Mouse (Mus musculus): ENCODE data around the gene Dchs2. TPM values are rescaled to one million over a fixed set of nuclear protein-coding genes. Genes with fewer than 3 reads are reported as not detected.

Dchs2 gene
- polyA plus RNA-seq, 1 experiment from 2014 or later = 1.1 TPM

DNA sequence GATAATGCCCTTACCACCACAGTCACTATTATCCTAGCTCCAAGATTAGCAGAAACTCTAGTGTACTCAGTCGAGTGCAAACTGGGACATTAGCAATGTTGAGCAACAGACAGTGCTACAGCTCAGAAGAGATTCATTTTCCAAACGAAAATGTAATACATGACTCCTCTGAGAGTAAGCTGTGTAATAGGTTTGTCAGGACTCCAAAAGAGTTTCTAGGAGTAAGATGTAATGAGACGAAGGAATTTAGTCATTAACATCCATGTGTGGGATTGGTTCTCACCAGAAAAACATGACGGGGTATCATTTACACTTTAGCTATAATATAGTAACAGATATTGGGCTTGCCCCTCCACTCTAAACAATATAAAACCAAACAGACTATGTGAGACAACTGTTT is 90.3 kb downstream of the Dchs2 start:
- WGBS = 90% methylated on average over 4 of the region's 4 CpGs

DNA sequence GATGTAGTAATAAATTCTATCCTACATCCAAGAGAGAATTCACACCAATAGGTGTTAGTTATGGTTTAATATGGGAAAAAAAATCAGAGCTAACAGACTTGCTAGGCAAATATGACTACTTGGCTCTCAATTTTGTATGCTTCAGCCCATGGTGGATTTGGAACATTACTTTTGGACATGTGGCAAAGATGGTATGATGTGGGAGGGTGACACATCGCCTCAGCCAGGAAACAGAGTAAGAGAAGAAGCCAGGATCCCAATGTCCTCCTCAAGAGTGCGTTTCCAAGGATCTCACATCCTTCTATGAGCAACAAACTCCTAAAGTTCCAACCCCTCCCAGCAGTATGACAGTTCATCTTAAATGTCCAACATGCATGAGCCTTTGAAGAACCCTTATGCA is 92.4 kb downstream of the Dchs2 start:
- Histone ChIP-seq H3K36me3 (no peaks in the 10 kb centered on the region), H3K4me2 (replicated peaks) (no peak overlapping the region), H3K27ac (no peak overlapping the region), H3K4me3 (no peak overlapping the region), H3K4me1 (no peaks in the 10 kb centered on the region), H3K9ac (no peak overlapping the region), H3K27me3 (replicated peaks) (no peaks in the 10 kb centered on the region), H3K9me3 (no peaks in the 10 kb centered on the region)
- ATAC-seq (ENCODE audit: low FRiP score, low read depth) = no peak
- 95% methylated on average over 2 of the region's 2 CpGs for WGBS

More for the DNA sequence above, 90.3 kb downstream of the Dchs2 start:
- H3K9ac ChIP-seq = no peak overlapping the region
- H3K27me3 ChIP-seq (replicated peaks) = no peaks in the 10 kb centered on the region
- H3K4me2 ChIP-seq (replicated peaks) = no peak overlapping the region
- no peaks in the 10 kb centered on the region for H3K9me3 ChIP-seq
- no peak overlapping the region for H3K27ac ChIP-seq
- no peak for ATAC-seq (ENCODE audit: low FRiP score, low read depth)
- H3K4me1 ChIP-seq = no peaks in the 10 kb centered on the region
- no peak overlapping the region for H3K4me3 ChIP-seq
- no peaks in the 10 kb centered on the region for H3K36me3 ChIP-seq

DNA sequence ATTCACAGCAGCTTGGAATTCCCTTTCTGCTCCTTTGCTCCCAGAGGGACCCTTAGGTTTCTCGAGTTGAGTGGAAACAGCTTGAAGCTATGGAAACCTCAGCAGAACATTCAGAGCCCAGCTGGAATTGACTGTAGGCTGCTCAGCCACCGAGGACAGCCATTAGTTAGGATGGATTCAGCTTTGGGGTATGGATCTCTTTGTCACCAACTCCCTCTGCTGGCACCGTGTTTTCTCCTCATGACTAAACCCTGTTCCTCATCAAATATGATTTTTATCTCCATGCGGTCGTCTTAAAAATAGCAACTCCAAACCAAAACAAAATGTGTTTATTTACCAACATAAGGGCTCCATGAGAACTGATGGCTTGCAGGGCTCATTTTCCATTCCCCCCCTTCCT is 94.4 kb downstream of the Dchs2 start:
- Histone ChIP-seq H3K4me2 (replicated peaks) (no peak overlapping the region), H3K9me3 (no peaks in the 10 kb centered on the region), H3K4me3 (no peak overlapping the region), H3K36me3 (no peaks in the 10 kb centered on the region), H3K4me1 (no peaks in the 10 kb centered on the region), H3K9ac (no peak overlapping the region), H3K27ac (no peak overlapping the region), H3K27me3 (replicated peaks) (no peaks in the 10 kb centered on the region)
- no peak for ATAC-seq (ENCODE audit: low FRiP score, low read depth)
- 58% methylated on average over 5 of the region's 5 CpGs for WGBS

DNA sequence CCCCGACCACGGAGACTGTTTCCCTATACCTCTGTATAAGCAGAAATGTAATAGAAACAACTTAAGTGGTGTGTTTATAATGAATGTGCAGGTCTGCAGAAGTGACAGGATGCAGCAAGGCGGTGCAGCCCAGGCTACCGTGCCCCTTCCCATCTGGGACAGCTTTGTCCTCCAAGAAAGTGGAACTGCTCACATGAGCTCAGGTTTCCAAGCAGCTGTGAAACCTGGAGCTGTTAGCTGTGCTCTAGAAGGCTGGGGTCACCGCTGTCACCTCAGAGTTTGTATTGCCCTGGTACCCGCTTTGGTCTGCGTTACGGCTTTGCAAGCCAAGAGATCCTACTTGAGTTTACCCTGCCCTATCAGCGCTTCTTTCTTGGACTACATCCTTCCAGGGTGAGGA is 100.6 kb downstream of the Dchs2 start:
- Histone ChIP-seq H3K4me2 (replicated peaks) (no peak overlapping the region), H3K4me1 (no peaks in the 10 kb centered on the region), H3K27ac (no peak overlapping the region), H3K9me3 (no peaks in the 10 kb centered on the region), H3K27me3 (replicated peaks) (no peaks in the 10 kb centered on the region), H3K4me3 (no peak overlapping the region), H3K36me3 (no peaks in the 10 kb centered on the region), H3K9ac (no peak overlapping the region)
- no peak for ATAC-seq (ENCODE audit: low FRiP score, low read depth)
- 74% methylated on average over 9 of the region's 9 CpGs for WGBS

DNA sequence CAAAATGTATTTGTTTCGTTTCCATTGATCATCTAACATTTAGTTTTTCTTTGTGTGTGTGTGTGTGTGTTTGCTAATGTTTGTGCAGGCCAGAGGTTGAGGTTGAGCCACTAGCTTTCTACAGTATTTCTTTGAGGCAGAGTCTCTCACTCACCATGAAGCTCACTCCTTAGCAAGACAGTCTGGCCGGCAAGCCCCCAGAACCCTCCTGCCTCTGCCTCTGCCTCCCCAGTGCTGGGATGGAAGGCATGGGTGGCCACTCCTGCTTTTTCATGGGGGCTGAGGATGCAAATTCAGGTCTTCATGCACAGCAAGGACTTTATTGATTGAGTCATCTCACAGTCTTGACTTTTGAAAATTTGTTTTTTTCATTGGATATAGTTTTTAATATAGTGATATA is 102.6 kb downstream of the Dchs2 start:
- no peaks in the 10 kb centered on the region for H3K4me1 ChIP-seq
- ATAC-seq (ENCODE audit: low FRiP score, low read depth) = no peak
- 92% methylated on average over 2 of the region's 2 CpGs for WGBS

DNA sequence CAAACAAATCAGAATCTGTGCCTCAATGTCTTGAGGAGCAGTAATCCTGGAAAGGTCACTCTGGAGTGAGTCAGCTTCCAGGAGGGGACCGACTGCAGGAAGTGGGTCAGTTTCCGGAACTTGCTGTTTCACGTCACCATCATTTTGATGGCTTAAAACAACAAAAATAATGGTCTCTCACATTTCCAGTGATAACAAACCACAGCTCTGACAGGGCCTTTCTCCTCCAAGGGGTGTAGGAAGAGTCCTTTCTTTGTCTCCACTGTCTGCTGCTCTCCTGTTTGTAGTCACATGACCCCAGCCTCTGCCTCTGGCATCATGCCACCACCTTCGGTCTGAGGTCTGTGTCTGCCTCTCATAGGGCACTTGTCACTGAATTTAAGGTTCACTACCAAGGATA is 106.7 kb downstream of the Dchs2 start:
- no peak for ATAC-seq (ENCODE audit: low FRiP score, low read depth)
- no peak overlapping the region for H3K9ac ChIP-seq
- H3K4me2 ChIP-seq (replicated peaks) = no peak overlapping the region
- no peak overlapping the region for H3K4me3 ChIP-seq
- WGBS = 73% methylated on average over 4 of the region's 4 CpGs
- H3K4me1 ChIP-seq = no peaks in the 10 kb centered on the region
- no peaks in the 10 kb centered on the region for H3K9me3 ChIP-seq
- no peaks in the 10 kb centered on the region for H3K27me3 ChIP-seq (replicated peaks)
- no peaks in the 10 kb centered on the region for H3K36me3 ChIP-seq
- H3K27ac ChIP-seq = no peak overlapping the region

More for the DNA sequence above, 102.6 kb downstream of the Dchs2 start:
- H3K4me3 ChIP-seq = no peak overlapping the region
- no peak overlapping the region for H3K9ac ChIP-seq
- H3K27me3 ChIP-seq (replicated peaks) = no peaks in the 10 kb centered on the region
- no peak overlapping the region for H3K27ac ChIP-seq
- no peak overlapping the region for H3K4me2 ChIP-seq (replicated peaks)
- H3K9me3 ChIP-seq = no peaks in the 10 kb centered on the region
- H3K36me3 ChIP-seq = no peaks in the 10 kb centered on the region

DNA sequence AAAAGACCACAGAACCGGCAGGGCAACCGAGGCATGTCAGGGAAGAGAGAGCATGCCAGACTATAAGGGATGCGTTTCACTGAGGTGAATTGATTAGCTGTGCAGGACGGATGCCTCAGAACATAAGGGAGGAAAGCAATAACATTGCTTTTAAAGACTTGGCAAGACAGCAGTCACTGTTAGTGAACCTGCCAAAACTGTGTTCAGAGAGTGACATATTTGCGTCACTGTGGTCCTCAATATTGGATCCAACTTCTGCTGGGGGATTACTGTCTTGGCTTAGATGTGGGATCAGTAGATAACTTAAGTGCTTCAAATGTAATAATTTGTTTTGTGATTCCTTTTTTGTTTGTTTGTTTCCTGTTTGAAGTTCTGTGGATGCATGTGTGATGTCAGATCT is 107.3 kb downstream of the Dchs2 start:
- Histone ChIP-seq H3K9me3 (no peaks in the 10 kb centered on the region), H3K4me2 (replicated peaks) (no peak overlapping the region), H3K4me3 (no peak overlapping the region), H3K4me1 (no peaks in the 10 kb centered on the region), H3K9ac (no peak overlapping the region), H3K27ac (no peak overlapping the region), H3K27me3 (replicated peaks) (no peaks in the 10 kb centered on the region), H3K36me3 (no peaks in the 10 kb centered on the region)
- no peak for ATAC-seq (ENCODE audit: low FRiP score, low read depth)
- 87% methylated on average over 5 of the region's 5 CpGs for WGBS

DNA sequence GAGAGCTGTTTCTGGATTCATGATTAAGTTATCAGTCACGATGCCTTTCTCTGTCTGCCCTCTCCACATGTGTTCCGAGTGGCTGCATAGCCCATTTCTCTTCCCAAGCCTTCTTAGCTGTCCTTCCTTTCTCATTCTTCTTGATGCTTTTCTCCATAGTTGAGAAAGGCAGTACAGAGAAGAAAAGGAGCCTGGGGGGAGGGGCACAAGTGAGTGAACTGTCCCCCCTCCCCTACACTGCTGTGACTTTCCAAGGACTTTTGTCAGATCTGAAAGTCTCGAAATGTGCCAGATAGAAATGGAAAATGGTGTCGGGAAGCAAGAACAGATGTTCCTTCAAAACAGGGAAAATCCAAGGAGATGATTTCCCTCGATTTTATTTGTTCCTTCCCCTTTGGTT is 118.8 kb downstream of the Dchs2 start:
- Histone ChIP-seq H3K27ac (no peak overlapping the region), H3K27me3 (replicated peaks) (no peaks in the 10 kb centered on the region), H3K4me3 (no peak overlapping the region), H3K9me3 (no peaks in the 10 kb centered on the region), H3K4me1 (no peaks in the 10 kb centered on the region), H3K36me3 (no peaks in the 10 kb centered on the region), H3K9ac (no peak overlapping the region), H3K4me2 (replicated peaks) (no peak overlapping the region)
- ATAC-seq (ENCODE audit: low FRiP score, low read depth) = no peak
- 71% methylated on average over 5 of the region's 5 CpGs for WGBS

DNA sequence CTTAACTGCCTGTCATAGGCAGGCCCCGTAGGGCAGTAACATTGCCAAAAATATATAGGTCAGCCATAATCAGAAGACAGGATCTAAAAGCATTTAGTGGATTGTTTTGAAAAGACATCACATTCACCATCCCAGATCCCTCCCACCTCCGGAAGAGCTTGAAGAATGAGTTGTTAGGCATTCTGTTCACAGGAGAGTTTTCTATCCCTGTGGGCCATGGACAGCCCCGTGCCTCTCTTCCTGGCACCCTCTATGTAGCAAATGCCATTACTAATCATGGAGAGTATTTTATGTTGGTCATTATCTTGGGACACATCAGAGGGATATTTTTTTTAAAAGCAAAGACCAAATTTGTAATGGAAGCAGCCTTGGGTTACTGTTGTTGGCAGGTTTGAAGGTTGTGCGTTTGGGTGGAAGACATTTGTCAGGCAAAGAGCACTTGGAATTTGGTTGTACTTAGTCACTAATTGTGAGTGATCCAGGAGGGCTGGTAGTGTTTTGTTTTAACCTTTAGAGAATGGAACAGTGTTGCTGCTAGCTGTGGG is 122.3 kb downstream of the Dchs2 start:
- ATAC-seq (ENCODE audit: low FRiP score, low read depth) = no peak
- Histone ChIP-seq H3K36me3 (no peaks in the 10 kb centered on the region), H3K4me3 (no peak overlapping the region), H3K27me3 (replicated peaks) (no peaks in the 10 kb centered on the region), H3K4me1 (no peaks in the 10 kb centered on the region), H3K9ac (no peak overlapping the region), H3K9me3 (no peaks in the 10 kb centered on the region), H3K4me2 (replicated peaks) (no peak overlapping the region), H3K27ac (no peak overlapping the region)
- WGBS = 88% methylated on average over 4 of the region's 4 CpGs

DNA sequence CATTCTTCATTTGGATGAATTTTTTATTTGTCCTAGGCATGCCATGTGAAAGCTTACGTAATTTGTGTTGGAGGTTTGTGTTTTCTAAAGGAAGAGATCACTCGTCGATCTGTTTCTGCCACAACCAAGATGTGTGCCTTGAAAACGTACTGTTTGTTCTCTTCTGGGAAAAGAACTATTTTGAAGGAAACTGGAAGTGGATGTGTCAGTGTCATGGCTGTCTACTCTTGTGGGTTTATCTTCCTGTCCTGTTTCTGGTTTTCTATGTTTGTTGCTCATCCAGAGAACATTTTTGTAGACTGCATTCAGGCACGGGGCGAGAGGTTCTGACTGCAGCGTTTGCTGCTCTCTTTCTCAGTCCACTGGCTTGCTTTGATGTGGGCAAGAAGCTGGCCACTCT is 124.2 kb downstream of the Dchs2 start:
- Histone ChIP-seq H3K4me1 (no peaks in the 10 kb centered on the region), H3K36me3 (no peaks in the 10 kb centered on the region), H3K9ac (no peak overlapping the region), H3K4me2 (replicated peaks) (no peak overlapping the region), H3K9me3 (no peaks in the 10 kb centered on the region), H3K4me3 (no peak overlapping the region), H3K27me3 (replicated peaks) (no peaks in the 10 kb centered on the region), H3K27ac (no peak overlapping the region)
- ATAC-seq (ENCODE audit: low FRiP score, low read depth) = no peak
- WGBS = 86% methylated on average over 7 of the region's 7 CpGs

DNA sequence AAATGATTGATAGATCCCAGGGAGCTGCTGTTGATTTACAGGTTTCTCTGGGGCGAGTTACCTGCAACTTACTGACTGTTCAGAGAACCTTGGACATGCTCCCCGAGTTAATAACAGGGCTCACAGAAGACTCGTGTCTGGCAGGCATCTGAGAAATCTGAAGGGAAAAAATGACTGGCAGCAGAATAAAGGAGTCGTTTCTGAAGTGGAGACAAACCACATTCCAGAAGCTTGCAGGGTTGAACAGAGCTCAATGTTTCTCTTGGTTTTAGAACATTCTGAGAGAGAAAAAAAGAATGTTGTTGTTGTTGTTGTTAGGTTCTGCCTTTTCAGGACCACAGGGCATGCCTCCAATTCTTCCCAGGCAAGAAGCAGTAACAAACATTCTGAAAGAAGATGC is 131.7 kb downstream of the Dchs2 start:
- Histone ChIP-seq H3K9ac (no peak overlapping the region), H3K27me3 (replicated peaks) (no peaks in the 10 kb centered on the region), H3K9me3 (no peaks in the 10 kb centered on the region), H3K4me3 (no peak overlapping the region), H3K4me1 (no peaks in the 10 kb centered on the region), H3K4me2 (replicated peaks) (no peak overlapping the region), H3K27ac (no peak overlapping the region), H3K36me3 (no peaks in the 10 kb centered on the region)
- WGBS = 78% methylated on average over 4 of the region's 4 CpGs
- ATAC-seq (ENCODE audit: low FRiP score, low read depth) = no peak

DNA sequence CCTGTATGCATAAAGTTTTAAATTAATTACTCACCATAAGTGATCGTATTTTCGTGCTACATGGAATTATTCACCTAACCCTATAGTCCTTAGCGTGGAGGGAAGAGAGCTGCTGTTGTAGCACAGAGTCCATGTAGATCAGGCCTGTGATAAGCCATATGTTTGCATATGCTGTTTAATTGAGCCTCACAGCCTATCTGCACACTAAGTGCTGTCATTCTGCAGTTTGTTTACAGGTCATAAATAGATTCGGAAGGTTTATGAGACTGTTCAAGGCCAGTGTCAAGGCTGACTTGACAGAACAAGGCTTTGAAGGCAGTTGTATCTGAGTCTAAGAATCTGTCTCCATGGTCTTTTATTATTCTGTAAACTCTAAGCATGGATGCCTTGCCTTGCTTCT is 138.3 kb downstream of the Dchs2 start:
- H3K9me3 ChIP-seq = no peaks in the 10 kb centered on the region
- H3K9ac ChIP-seq = no peak overlapping the region
- H3K27me3 ChIP-seq (replicated peaks) = no peaks in the 10 kb centered on the region
- H3K36me3 ChIP-seq = no peaks in the 10 kb centered on the region
- no peaks in the 10 kb centered on the region for H3K4me1 ChIP-seq
- H3K4me3 ChIP-seq = no peak overlapping the region
- no peak for ATAC-seq (ENCODE audit: low FRiP score, low read depth)
- H3K27ac ChIP-seq = no peak overlapping the region
- 87% methylated on average over 4 of the region's 4 CpGs for WGBS
- no peak overlapping the region for H3K4me2 ChIP-seq (replicated peaks)

DNA sequence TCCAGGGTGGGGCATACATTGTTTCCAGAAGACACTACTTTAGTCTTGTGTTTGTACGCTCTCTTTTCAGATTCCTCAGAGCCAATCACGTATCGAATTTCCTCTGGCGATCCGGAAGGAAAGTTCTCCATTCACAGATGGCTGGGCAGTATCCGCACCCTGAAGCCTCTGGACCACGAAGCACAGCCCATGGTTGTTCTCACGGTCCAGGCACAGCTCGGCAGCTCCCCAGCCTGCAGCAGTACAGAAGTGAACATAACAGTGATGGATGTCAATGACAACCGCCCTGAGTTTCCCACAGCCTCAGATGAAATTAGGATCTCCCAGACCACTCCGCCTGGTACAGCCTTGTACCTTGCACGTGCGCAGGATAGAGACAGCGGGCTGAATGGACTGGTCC is 142.5 kb downstream of the Dchs2 start:
- WGBS = 90% methylated on average over 14 of the region's 14 CpGs
- Histone ChIP-seq H3K4me3 (no peak overlapping the region), H3K4me2 (replicated peaks) (no peak overlapping the region), H3K27me3 (replicated peaks) (no peaks in the 10 kb centered on the region), H3K4me1 (no peaks in the 10 kb centered on the region), H3K36me3 (no peaks in the 10 kb centered on the region), H3K27ac (no peak overlapping the region), H3K9ac (no peak overlapping the region), H3K9me3 (no peaks in the 10 kb centered on the region)
- ATAC-seq (ENCODE audit: low FRiP score, low read depth) = no peak
